Mouse (Mus musculus) midbrain, postnatal 0 days (tissue): ENCODE measurements at regions not wholly inside any gene's neighbourhood (a gene's known extent, or its start where the extent isn't known, plus 50 kb on each side); places are given as distances from the start of the nearest gene placed in this dataset.

ENCODE experiments used
- ATAC-seq: fragments of 200-750 bp; cut with Nextera tagmentation; 2 replicates; pipeline ENCODE4 v1.8.0; 2017; ENCODE audit warnings: moderate number of reproducible peaks, mild to moderate bottlenecking, moderate TSS enrichment, moderate library complexity; ENCODE audit not compliant: low FRiP score
- DNase-seq: peaks from one replicate; pipeline ENCODE4 v3.0.0-alpha.2; 2015; ENCODE audit warnings: low spot score
- H3K27ac ChIP-seq: fragments of 300-500 bp; sonication (generic); 2 replicates; pipeline ENCODE4 v1.5.1; 2014; ENCODE audit warnings: low read depth, mild to moderate bottlenecking, low read length, mixed read lengths
- H3K27me3 ChIP-seq: fragments of 300-500 bp; sonication (generic); 2 replicates; pipeline ENCODE4 v1.6.1; 2014; ENCODE audit warnings: low read length, control low read depth, mixed read lengths; ENCODE audit not compliant: insufficient read depth
- H3K36me3 ChIP-seq: fragments of 300-500 bp; sonication (generic); 2 replicates; pipeline ENCODE4 v1.6.1; 2014; ENCODE audit warnings: low read length, control low read depth, mixed read lengths; ENCODE audit not compliant: insufficient read depth
- H3K4me1 ChIP-seq: fragments of 300-500 bp; sonication (generic); 2 replicates; pipeline ENCODE4 v1.6.1; 2014; ENCODE audit warnings: mild to moderate bottlenecking, control low read depth, antibody characterized with exemption, low read length, mixed read lengths; ENCODE audit not compliant: insufficient read depth
- H3K4me2 ChIP-seq: fragments of 300-500 bp; sonication (generic); 2 replicates; pipeline ENCODE4 v1.6.1; 2014; ENCODE audit warnings: low read depth, mild to moderate bottlenecking, low read length, mixed read lengths; ENCODE audit not compliant: poor library complexity, severe bottlenecking
- H3K4me3 ChIP-seq: fragments of 300-500 bp; sonication (generic); 2 replicates; pipeline ENCODE4 v1.5.1; 2014; ENCODE audit warnings: low read depth, mild to moderate bottlenecking, low read length, moderate library complexity
- H3K9ac ChIP-seq: fragments of 300-500 bp; sonication (generic); replicated peaks from 2 replicates; pipeline ENCODE4 v1.6.1; 2014; ENCODE audit warnings: mild to moderate bottlenecking, low read length, moderate library complexity, mixed read lengths; ENCODE audit not compliant: poor library complexity, severe bottlenecking
- H3K9me3 ChIP-seq: fragments of 300-500 bp; sonication (generic); 2 replicates; pipeline ENCODE4 v1.6.1; 2016; ENCODE audit warnings: low read length, control low read depth
- CTCF ChIP-seq: IDR thresholded peaks from 2 replicates; pipeline ENCODE4 v1.5.1; 2016; ENCODE audit warnings: antibody characterized with exemption, mild to moderate bottlenecking
- WGBS: fragments of 180-500 bp; shearing (Covaris S2); extraction: QIAGEN DNeasy Blood & Tissue Kit; methylation state at CpG from one replicate; pipeline ENCODE4 v1.1.7; 2014; 5-methylcytosine and 5-hydroxymethylcytosine counted together

DNA sequence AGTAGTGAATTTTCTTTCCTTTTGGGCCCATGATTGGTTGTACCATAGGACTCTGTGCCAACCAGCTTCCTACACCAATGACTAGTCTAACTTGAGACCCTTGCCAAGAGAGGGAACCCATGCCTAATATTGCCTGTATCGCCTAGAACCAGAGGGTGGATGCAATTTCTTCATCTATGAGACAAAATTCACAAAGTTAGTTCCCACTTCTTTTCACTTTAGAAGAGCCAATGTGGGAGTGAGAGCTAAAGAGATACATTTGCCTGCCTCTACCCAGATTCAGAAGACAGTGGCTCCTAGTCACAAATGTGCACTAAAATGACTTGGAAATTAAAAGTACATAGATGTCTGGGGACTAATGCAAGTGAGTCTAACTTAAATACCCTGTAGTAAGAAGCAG is 728.4 kb downstream of the Cenpc1 start:
- DNase-seq (no peak), ATAC-seq (no peak)
- Histone ChIP-seq H3K9ac (no peak overlapping the region), H3K36me3 (no peaks in the 10 kb centered on the region), H3K27me3 (no peaks in the 10 kb centered on the region), H3K4me2 (no peak overlapping the region), H3K4me1 (peaks cover 7% of the 10 kb centered on the region; the same call in 1 of the 2 replicates), H3K27ac (no peak overlapping the region), H3K4me3 (no peak overlapping the region), H3K9me3 (no peaks in the 10 kb centered on the region)
- WGBS = 72% methylated on average over 1 of the region's 1 CpGs
- TF ChIP-seq CTCF = no peak
